Mouse (Mus musculus) intestine, postnatal 0 days (tissue): ENCODE data around the gene Tmem267. TPM values are rescaled to one million over a fixed set of nuclear protein-coding genes. Genes with fewer than 3 reads are reported as not detected.
A peak's percentile ranks its signal among the peaks of the same experiment; 100 is the strongest.

ENCODE experiments used
- ATAC-seq: fragments of 200-750 bp; cut with Nextera tagmentation; 2 replicates; pipeline ENCODE4 v1.8.0; 2017; ENCODE audit warnings: mild to moderate bottlenecking, moderate TSS enrichment, moderate library complexity
- H3K27ac ChIP-seq: fragments of 300-500 bp; sonication (generic); 2 replicates; pipeline ENCODE4 v1.5.1; 2014; ENCODE audit warnings: mild to moderate bottlenecking, low read depth, low read length, moderate library complexity
- H3K27me3 ChIP-seq: fragments of 300-500 bp; sonication (generic); replicated peaks from 2 replicates; pipeline ENCODE4 v1.6.1; 2014; ENCODE audit warnings: low read length, mixed read lengths; ENCODE audit not compliant: control insufficient read depth, insufficient read depth
- H3K36me3 ChIP-seq: fragments of 300-500 bp; sonication (generic); 2 replicates; pipeline ENCODE4 v1.6.1; 2014; ENCODE audit warnings: mild to moderate bottlenecking, moderate library complexity; ENCODE audit not compliant: control insufficient read depth, insufficient read depth
- H3K4me1 ChIP-seq: fragments of 300-500 bp; sonication (generic); replicated peaks from 2 replicates; pipeline ENCODE4 v1.6.1; 2014; ENCODE audit warnings: antibody characterized with exemption, low read length, mixed read lengths; ENCODE audit not compliant: control insufficient read depth, insufficient read depth
- H3K4me2 ChIP-seq: fragments of 300-500 bp; sonication (generic); replicated peaks from 2 replicates; pipeline ENCODE4 v1.6.1; 2014; ENCODE audit warnings: low read depth, mild to moderate bottlenecking, moderate library complexity
- H3K4me3 ChIP-seq: fragments of 300-500 bp; sonication (generic); 2 replicates; pipeline ENCODE4 v1.5.1; 2014; ENCODE audit warnings: low read depth, low read length
- H3K9ac ChIP-seq: fragments of 300-500 bp; sonication (generic); 2 replicates; pipeline ENCODE4 v1.6.1; 2014; ENCODE audit warnings: mild to moderate bottlenecking, low read depth, low read length
- H3K9me3 ChIP-seq: fragments of 300-500 bp; sonication (generic); 2 replicates; pipeline ENCODE4 v1.6.1; 2016; ENCODE audit warnings: mixed run types; ENCODE audit not compliant: control insufficient read depth
- CTCF ChIP-seq: sonication (generic); IDR thresholded peaks from 2 replicates; pipeline ENCODE4 v1.5.1; 2016; ENCODE audit warnings: low read depth, mild to moderate bottlenecking, control low read depth, antibody characterized with exemption, moderate library complexity
- WGBS: fragments of 180-500 bp; shearing (Covaris S2); extraction: QIAGEN DNeasy Blood & Tissue Kit; methylation state at CpG from one replicate; pipeline ENCODE4 v1.1.7; 2014; 5-methylcytosine and 5-hydroxymethylcytosine counted together
- polyA plus RNA-seq: library from polyadenylated mRNA; unstranded; fragments of >200 nt; fragmentation: Nextera tagmentation; extraction: Ambion mirVana; gene quantifications from 2 replicates; pipeline ENCODE4 v1.2.1, GENCODE M21; 2015

Tmem267 gene
- 1.7 and 1.9 TPM in 2 replicates for polyA plus RNA-seq

DNA sequence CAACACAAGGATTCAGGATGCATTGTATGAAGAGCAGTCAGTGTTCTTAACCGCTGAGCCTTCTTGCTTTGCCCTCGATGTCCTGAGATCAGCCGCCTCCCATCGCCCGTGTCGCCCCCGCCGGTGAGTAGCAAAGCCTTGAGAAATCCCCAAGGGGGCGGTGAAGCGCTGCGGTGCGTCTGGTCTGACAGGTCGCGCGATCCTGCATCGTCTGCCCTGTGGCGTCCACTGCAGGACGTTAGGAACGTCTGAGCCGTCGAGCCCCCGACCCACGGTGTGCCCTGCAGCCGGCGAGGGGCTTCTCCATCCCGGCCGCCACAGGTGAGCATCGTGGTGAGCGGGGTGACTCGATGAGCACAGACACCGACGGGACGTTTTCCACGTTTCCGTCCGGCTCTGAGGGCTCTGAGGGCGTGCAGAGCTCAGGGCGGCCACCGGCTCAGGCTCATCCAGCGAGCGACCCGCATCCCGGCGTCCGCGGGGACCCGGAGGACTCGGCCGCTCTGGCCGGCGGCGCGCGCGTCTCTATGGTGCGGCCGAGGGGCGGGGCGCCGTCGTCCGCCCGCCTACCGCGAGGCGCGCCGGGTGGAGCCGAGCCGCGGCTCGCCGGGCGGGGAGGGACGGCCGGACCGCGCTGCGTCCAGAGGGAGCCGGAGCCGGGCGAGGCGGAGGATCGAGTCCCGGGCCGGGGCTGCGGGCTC, at the start of gene Tmem267, which contains the start of gene 3110070M22Rik:
Tmem267 (plus strand) TSS at position 160 of the 701 bp plus-strand sequence.
3110070M22Rik (minus strand) TSS at position 504 of the 701 bp plus-strand sequence.
- WGBS, result 57% methylated on average over 87 of the region's 87 CpGs

DNA sequence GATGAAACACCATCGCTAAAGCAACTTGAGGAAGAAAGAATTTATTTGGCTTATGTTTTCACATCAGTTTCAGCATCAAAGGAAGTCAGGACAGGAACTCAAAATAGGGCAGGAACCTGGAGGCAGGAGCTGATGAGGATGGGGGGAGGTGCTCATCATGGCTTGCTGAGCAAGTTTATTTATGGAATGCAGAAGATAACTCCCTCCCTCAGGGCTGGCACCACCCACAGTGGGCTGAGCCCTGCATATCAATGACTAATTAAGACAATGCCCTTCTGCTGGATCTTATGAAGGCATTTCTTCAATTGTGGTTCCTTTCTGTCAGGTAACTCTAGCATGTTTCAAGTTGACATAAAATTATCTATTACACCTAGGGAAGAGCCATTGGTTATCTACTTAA, 45.6 kb upstream of the Tmem267 start:
- Histone ChIP-seq H3K27ac (no peak overlapping the region), H3K9me3 (no peaks in the 10 kb centered on the region), H3K4me2 (no peak overlapping the region), H3K4me3 (no peak overlapping the region), H3K27me3 (no peaks in the 10 kb centered on the region), H3K9ac (no peak overlapping the region), H3K36me3 (peaks cover 52% of the 10 kb centered on the region), H3K4me1 (no peaks in the 10 kb centered on the region)
- TF ChIP-seq CTCF, result no peak
- no peak for ATAC-seq
- WGBS, result 89% methylated on average over 1 of the region's 1 CpGs

More for the DNA sequence above, at the start of gene Tmem267, which contains the start of gene 3110070M22Rik:
- Histone ChIP-seq H3K27ac (peak within 1 kb of the TSS; percentile 7; the same call in 1 of the 2 replicates), H3K9ac (no peak within 1 kb of the TSS), H3K4me1 (no peaks in the 10 kb centered on the region), H3K4me3 (no peak within 1 kb of the TSS), H3K9me3 (peaks cover 7% of the 10 kb centered on the region; the same call in 1 of the 2 replicates), H3K36me3 (peaks cover 19% of the 10 kb centered on the region), H3K4me2 (no peak within 1 kb of the TSS), H3K27me3 (no peaks in the 10 kb centered on the region)
- peak; percentile 67 for TF ChIP-seq CTCF
- ATAC-seq, result no peak; the same call in 1 of the 2 replicates

DNA sequence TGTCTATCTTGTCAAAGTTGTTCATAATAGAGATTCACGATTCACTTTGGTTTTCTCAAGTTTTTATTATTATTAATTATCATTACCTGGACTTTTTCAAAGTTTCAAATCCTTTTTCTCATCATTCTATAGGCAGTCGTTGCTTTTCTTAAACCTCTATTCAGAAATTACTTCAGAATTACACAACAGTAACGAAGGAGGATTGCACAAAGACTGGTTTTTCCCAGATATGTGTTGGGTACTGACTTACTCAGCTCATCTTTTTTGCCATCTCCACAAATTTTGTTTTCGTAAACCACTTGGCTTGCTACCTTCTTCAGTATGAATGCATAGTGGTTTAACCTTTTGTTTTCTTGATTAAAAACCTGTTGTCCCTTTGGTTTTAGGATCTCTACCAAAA, 34.3 kb upstream of the Tmem267 start:
- Histone ChIP-seq H3K9me3 (no peaks in the 10 kb centered on the region), H3K9ac (no peak overlapping the region)
- WGBS, result 89% methylated on average over 4 of the region's 4 CpGs

DNA sequence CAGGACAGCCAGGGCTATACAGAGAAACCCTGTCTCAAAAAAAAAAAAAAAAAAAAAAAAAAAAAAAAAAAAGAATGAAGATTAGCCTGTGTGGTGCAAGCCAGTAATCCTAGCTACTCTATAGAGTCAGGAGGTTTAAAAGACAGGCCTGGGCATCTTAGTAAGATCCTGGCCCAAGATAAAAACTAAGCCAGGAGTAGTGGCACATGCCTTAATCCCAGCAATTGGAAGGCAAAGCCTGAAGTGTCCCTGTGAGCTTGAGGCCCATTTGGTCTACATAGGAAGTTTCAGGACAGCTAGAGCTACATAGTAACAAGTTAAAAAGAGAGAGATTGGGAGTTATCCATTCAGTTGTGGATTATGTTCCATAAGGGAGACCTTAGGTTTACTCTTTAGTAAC, 32.8 kb upstream of the Tmem267 start:
- H3K36me3 ChIP-seq, result peaks cover 57% of the 10 kb centered on the region
- H3K27me3 ChIP-seq, result no peaks in the 10 kb centered on the region
- no peak overlapping the region for H3K27ac ChIP-seq
- TF ChIP-seq CTCF, result no peak
- no peaks in the 10 kb centered on the region for H3K9me3 ChIP-seq
- no peaks in the 10 kb centered on the region for H3K4me1 ChIP-seq
- H3K4me2 ChIP-seq, result no peak overlapping the region
- no peak overlapping the region for H3K9ac ChIP-seq
- no peak overlapping the region for H3K4me3 ChIP-seq
- ATAC-seq, result no peak

More for the DNA sequence above, 34.3 kb upstream of the Tmem267 start:
- Histone ChIP-seq H3K4me3 (no peak overlapping the region), H3K27me3 (no peaks in the 10 kb centered on the region), H3K4me2 (no peak overlapping the region), H3K4me1 (no peaks in the 10 kb centered on the region), H3K27ac (no peak overlapping the region), H3K36me3 (peaks cover 52% of the 10 kb centered on the region)
- no peak for TF ChIP-seq CTCF
- no peak for ATAC-seq

DNA sequence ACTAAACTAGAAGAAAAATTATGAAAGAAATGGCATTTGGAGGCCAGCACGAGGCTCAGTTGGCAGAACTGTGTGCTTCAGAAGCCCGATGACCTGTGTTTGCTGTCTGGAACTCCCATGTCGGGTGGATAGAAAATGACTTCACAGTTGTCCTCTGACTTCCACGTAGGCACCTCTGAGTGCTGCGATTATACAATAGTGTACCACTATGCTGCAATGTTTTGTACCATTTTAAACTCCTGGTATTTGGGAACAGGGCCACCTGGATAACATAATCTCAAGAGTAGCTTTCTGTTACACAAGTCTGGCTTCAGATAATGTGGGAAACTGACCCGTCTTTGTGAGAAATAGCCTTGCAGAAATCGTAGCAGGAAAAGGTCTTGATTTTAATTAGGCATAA, 31.5 kb upstream of the Tmem267 start:
- Histone ChIP-seq H3K4me2 (no peak overlapping the region), H3K9me3 (no peaks in the 10 kb centered on the region), H3K9ac (no peak overlapping the region), H3K36me3 (peaks cover 45% of the 10 kb centered on the region), H3K4me1 (no peaks in the 10 kb centered on the region), H3K27me3 (no peaks in the 10 kb centered on the region), H3K27ac (no peak overlapping the region), H3K4me3 (no peak overlapping the region)
- WGBS, result 89% methylated on average over 7 of the region's 7 CpGs
- no peak for TF ChIP-seq CTCF
- no peak for ATAC-seq

DNA sequence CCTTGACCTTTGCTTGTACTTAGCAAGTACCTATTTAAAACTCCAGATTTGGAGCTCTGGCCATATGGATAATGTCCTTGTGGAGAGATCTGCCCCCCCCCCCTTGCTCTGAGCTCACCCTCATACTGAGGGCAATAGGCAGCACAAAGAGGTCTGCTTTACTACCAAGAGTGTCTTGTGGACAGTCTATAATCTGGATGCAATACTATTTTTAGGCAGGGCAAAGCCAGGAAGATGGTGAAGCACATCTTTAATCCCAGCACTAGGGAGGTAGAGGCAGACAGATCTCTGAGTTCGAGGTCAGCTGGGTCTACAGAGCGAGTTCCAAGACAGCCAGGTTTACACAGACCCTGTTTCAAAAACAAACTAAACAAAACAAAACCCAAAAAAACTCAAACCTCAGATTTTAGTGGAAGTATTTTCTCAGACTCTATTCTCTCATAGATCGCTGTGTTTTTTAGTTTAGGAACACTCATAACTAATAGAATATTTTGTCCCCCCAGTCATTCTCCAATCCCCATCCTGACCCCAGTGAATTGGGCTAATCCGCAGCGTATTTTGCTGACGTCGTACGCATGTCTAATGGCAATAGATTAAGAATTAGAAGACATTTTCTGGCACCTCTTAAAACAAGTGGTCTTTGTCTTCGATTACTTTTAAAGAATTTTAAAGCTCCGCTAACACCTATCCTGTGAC, 25.8 kb upstream of the Tmem267 start:
- peak; percentile 62 for ATAC-seq
- no peak for TF ChIP-seq CTCF
- 3% methylated on average over 10 of the region's 10 CpGs for WGBS
- no peaks in the 10 kb centered on the region for H3K9me3 ChIP-seq
- H3K4me3 ChIP-seq, result peak overlapping the region; percentile 75
- H3K27ac ChIP-seq, result peak overlapping the region; percentile 78
- peak overlapping the region; percentile 68 for H3K4me2 ChIP-seq
- H3K4me1 ChIP-seq, result no peaks in the 10 kb centered on the region
- peaks cover 21% of the 10 kb centered on the region for H3K36me3 ChIP-seq
- no peaks in the 10 kb centered on the region for H3K27me3 ChIP-seq
- H3K9ac ChIP-seq, result peak overlapping the region; percentile 72
